Mouse (Mus musculus) small intestine, adult 2 months (tissue): ENCODE measurements around the gene Stat5b.

Experiments
- CTCF ChIP-seq: fragments of 200-500 bp; IDR thresholded peaks from 2 replicates; pipeline ENCODE4 v1.5.1; 2012; ENCODE audit warnings: low read depth, mild to moderate bottlenecking, control low read depth, inconsistent platforms, low read length, moderate library complexity, mixed read lengths; ENCODE audit not compliant: insufficient replicate concordance, insufficient read length; ENCODE audit errors: extremely low read depth
- POLR2A ChIP-seq: fragments of 200-500 bp; IDR thresholded peaks from 2 replicates; pipeline ENCODE4 v1.6.1; 2012; ENCODE audit warnings: low read depth, mild to moderate bottlenecking, control low read depth, inconsistent platforms, low read length, moderate library complexity

DNA sequence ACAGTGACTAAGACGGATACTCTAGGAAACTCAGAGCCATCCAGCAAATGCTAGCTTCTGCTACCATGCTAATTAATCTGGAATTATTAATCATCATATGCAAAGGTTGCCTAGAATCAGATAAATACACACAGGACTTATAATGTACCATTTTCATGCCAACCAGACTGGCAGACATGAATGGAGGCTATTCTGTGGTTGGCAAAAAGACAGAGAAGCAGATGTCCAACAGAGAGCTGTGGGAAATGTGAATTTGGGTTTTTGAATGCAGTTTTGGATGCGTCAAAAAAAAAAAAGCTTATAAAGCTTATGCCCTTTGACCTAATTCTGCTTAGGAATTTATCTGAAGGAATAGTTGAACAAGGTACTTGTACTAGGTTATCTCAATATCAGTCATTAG, 64.8 kb downstream of the Stat5b start:
- no peak for TF ChIP-seq POLR2A
- no peak for TF ChIP-seq CTCF
